Mouse (Mus musculus) C2C12 (cell line): ENCODE measurements around the gene Zbtb7b.

ENCODE experiments used
- CTCF ChIP-seq: IDR thresholded peaks from one replicate; pipeline ENCODE4 v1.5.1; 2011; ENCODE audit not compliant: control insufficient read depth, insufficient read depth, insufficient read length
- MAX ChIP-seq: IDR thresholded peaks from one replicate; pipeline ENCODE4 v1.6.1; 2011; ENCODE audit warnings: mild to moderate bottlenecking, control low read depth
- MYOG ChIP-seq: IDR thresholded peaks from one replicate; pipeline ENCODE4 v1.6.1; 2011; ENCODE audit not compliant: control insufficient read depth, insufficient read length; ENCODE audit errors: extremely low read depth
- USF1 ChIP-seq: IDR thresholded peaks from one replicate; pipeline ENCODE4 v1.6.1; 2011; ENCODE audit warnings: low read depth, mild to moderate bottlenecking, control low read depth, moderate library complexity

DNA sequence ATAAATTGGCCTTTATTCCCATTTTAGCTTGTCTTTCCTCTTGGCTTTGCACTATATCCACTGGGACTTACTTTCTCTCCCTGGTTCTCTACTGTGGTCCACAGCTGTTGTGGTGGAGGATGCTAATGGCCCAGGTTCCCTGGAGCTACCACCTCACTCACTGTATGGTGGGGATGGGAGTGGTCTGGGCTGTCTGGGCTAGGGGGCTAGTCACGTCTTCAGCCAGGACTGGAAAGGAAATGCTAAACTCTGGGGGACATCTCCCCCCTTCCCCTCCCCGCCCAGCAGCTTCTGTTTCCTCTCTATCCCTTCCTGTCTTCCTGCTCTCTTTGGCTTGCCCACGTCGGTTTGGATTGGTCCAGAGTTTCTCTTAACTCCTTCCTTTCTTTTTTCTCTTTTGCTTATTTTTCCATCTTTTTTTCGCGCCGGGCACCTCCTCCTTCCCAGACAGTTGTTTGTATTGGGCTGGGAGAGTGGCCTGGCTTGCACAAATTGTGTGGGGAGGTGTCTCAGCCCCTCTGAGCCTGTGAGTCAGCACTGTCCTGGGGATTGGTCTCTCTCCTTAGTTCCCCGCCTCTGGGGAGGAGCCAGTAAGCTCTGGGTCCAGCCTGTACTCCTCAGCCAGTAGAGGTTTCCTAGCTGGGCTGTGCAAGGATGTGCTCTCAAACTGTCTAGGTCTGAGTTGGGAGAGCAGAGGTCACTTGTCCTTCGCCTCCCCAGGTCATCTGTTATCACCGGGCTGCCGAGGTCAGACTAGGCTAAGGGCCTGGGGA, 26.6 kb upstream of the Zbtb7b start:
- no peak for TF ChIP-seq USF1
- TF ChIP-seq MAX = no peak
- no peak for TF ChIP-seq CTCF
- no peak for TF ChIP-seq MYOG
